Mouse (Mus musculus): ENCODE measurements around the gene S100g. TPM values are rescaled to one million over a fixed set of nuclear protein-coding genes. Genes with fewer than 3 reads are reported as not detected.

Gene S100g
- not detected in 2 replicates for total RNA-seq (2017)

DNA sequence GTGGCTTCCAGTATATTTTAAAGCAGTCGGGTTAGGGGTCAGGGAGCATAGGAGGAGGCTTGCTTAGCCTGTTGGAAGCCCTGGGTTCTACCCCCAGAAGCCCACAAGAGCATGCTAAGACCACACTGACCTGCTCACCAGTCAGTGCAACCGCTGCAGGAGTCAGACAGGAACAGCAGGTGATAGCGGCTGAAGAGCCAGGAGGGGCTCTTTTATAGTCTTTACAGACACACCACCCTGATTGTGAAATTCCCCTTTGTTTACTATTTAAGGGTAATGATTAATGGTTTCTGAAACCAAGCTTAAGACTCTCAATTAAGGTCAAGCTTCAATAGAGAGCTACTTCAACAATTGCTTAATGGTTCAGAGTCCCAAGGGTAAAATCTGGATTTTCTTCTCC is at the start of gene S100g:
S100g (minus strand) TSS at position 217 of the 400 bp plus-strand sequence.
- ATAC-seq (ENCODE audit: extremely low read depth, insufficient number of reproducible peaks, low FRiP score, poor library complexity, severe bottlenecking), result no peak

DNA sequence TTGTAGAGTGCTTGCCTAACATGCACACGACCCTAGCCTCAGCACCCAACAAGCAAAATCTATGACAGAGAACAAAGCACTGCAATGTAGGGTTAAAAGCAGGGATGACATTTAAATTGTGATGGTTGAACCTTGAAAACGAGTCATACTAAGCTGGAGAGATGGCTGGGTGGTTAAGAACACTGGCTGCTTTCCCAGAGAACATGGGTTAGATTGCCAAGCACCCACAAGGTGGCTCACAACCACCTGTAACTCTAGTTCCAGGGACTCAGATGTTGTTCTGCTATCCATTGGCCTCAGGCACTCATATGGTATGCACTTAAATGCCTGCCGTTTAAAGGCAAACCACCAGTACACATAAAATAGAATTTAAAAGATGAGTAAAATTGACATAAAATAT is 27.7 kb upstream of the S100g start:
- ATAC-seq (ENCODE audit: extremely low read depth, insufficient number of reproducible peaks, low FRiP score, poor library complexity, severe bottlenecking), result no peak

DNA sequence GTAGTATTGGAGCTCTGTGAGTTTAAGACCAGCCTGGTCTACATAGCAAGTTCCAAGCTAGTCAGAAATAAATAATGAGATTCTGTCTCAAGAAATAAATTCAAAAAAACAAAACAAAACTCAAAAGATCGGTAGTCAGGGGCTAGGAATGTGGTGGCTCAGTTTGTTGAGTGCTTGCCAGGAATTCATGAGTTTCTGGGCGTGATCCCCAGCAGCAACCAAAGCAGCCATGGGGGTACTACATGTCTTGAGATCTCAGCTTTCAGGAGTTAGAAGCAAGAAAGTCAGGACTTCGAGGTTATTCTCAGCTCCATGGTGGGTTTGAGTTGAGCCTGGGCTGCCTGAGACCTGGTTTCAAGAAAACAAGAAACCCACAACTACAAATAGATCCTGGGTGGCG is 27.0 kb upstream of the S100g start:
- ATAC-seq (ENCODE audit: extremely low read depth, insufficient number of reproducible peaks, low FRiP score, poor library complexity, severe bottlenecking), result no peak

DNA sequence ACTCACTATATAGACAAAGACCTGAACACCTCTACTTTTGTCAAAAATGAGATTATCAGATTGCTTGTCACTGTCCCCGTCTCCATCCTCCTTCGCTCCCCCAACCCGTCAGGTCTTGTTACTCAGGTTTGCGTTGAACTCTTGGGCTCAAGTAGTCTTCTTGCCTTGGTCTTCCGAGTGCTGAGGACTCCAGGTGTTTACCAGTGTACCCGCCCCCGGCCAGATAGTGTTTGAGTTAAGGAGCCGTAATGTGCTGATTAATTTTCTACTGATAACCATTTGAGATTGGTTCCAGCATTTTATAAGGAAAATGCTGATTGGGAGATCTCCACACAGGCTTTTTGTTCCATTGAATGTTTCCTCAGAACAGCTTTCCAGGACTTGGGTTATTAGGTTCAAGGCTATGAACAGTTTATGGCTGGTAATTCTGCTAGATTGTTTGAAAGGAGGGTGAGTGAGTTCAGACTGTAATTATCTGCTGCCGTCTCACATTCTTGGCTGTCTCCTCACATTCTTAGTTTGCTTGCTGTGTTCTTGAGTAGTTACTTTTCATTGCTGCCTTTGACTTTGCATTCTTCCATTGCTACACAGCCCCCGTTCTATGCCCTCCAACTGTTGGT is 22.6 kb upstream of the S100g start:
- no peak for ATAC-seq (ENCODE audit: extremely low read depth, insufficient number of reproducible peaks, low FRiP score, poor library complexity, severe bottlenecking)

DNA sequence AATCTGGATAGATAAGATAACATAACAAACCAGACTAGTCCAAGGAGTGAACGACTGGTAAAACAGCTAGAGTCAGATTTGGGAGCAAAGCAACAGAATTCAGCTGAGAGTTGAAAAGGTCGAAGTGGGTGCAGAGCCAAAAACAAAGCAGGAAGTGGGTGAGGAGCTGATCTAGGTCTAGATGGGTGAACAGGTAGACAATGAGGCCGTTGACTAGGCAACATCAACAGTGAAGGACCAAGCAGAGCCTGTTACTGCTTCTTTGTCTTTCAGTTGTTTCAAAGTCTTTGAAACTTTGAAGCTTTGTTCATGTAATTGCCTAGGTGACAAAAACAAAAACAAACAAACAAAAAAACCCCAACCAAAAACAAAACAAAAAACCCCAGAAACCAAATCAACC is 11.8 kb upstream of the S100g start:
- ATAC-seq (ENCODE audit: extremely low read depth, insufficient number of reproducible peaks, low FRiP score, poor library complexity, severe bottlenecking), result no peak

DNA sequence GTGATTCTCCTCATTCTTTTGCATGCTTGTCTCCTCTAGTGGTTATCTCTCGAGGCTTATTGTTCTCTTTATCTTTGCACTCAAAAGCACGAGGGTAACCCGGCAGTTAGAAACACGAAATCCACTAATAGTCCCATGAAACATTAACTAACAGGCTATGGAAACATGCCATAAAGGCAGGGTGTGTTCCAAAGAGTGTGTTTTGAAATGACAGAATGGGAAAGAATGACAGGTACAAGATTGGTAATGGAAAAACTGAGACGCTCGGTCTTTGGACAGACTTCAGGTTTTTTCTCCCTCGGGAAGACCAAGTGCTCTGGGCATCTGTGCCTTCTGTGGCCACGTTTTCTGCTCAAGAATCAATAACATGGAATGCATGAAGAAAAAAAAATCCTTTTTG is 3.1 kb upstream of the S100g start:
- no peak for ATAC-seq (ENCODE audit: extremely low read depth, insufficient number of reproducible peaks, low FRiP score, poor library complexity, severe bottlenecking)

DNA sequence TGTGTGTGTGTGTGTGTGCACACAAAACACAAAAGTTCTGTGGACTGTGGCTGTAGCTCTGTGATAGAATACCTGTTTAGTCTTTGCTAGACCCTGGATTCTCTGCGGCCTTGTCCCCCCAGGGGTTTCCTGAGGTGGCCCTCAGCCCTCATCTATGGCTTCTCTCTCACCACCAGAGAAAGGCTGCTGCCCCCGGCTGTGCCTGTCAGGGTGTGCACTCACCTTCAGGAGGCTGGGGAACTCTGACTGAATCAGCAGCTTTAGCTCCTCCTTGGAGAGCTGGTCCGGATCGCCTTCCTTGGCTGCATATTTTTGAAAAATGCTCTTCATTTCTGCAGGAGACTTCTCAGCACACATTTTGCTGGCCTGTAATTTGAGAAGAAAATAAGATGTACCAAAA is 559 bp downstream of the S100g start:
- no peak for ATAC-seq (ENCODE audit: extremely low read depth, insufficient number of reproducible peaks, low FRiP score, poor library complexity, severe bottlenecking)

DNA sequence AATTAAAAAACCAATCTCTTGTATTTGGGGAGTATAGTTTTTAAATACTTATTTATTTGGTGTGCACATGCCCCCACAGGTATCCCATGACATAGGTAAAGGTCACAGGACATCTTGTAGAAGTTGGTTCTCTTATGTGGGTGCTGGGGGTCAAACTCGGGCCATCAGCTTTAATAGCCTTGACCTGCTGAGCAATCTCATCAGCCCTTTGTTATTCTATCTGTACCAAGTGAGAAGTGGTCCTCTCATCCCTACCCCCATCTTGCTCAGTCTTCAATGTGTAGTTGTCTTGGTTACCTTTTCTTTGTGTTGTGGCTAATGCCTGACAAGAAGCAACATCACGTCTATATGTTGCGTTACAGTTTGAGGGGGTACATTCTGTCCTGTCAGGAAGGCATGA is 6.5 kb downstream of the S100g start:
- ATAC-seq (ENCODE audit: extremely low read depth, insufficient number of reproducible peaks, low FRiP score, poor library complexity, severe bottlenecking), result no peak

DNA sequence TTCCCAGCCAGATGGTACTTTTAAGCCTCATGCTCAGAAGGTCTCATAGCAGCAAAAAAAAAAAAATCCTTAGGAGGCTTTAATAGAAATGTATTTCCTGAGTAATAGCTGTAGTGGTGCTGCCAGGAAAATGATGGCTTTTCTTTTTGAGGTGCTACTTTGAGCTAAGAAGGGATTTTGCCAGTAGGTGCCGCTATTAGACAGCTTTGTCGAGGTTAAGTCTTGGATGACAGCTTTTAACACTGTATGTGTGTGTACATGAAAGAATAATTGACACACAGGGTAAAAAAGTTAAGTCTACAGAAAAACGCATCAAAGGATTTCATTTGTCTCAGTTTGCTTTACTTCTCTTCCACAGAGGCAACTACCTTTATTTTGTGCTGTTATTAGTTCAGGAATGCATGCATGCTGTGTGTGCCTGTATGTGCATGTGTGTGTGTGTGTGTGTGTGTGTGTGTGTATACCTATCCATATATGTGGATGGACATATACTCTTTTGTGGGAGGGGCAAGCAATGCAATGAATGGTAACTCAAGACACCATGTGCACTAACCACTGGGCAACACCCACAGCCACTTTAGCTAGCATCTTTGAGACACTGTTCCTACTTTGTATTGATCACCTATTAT is 14.5 kb downstream of the S100g start:
- no peak for ATAC-seq (ENCODE audit: extremely low read depth, insufficient number of reproducible peaks, low FRiP score, poor library complexity, severe bottlenecking)

DNA sequence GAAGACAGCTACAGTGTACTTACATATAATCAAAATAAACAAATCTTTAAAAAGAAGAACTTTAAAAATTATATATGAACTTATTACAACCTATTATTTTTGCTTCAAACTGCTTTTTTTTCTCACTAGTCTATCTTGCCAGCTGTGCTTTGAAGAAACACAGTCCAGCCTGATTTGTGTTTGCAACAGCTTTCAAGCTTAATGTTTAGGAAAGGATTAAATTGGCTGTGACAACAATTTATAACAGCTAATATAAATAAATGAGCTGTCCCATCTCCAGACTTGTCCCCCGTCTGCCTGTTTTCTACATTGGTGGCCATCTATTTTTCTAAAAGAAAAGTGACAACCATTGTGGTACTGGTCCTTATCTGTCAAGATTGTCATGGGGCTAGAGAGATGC is 22.4 kb downstream of the S100g start:
- no peak for ATAC-seq (ENCODE audit: extremely low read depth, insufficient number of reproducible peaks, low FRiP score, poor library complexity, severe bottlenecking)

DNA sequence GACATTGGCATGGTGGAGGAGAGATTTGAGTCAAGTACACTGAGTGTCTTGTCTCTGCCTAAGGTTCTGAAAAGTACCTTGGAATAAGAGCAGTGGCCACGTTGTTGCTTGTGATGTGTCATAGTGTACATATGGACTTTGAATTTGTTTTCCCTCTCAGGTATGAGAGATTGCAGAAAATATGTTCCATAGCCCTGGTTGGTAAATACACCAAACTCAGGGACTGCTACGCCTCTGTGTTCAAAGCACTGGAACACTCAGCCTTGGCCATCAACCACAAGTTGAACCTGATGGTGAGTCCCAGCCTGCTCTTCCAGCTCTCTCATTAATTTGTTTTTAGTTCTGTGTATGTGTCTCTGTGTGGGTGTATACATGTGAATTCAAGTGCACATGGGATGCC is 32.9 kb downstream of the S100g start:
- no peak for ATAC-seq (ENCODE audit: extremely low read depth, insufficient number of reproducible peaks, low FRiP score, poor library complexity, severe bottlenecking)

DNA sequence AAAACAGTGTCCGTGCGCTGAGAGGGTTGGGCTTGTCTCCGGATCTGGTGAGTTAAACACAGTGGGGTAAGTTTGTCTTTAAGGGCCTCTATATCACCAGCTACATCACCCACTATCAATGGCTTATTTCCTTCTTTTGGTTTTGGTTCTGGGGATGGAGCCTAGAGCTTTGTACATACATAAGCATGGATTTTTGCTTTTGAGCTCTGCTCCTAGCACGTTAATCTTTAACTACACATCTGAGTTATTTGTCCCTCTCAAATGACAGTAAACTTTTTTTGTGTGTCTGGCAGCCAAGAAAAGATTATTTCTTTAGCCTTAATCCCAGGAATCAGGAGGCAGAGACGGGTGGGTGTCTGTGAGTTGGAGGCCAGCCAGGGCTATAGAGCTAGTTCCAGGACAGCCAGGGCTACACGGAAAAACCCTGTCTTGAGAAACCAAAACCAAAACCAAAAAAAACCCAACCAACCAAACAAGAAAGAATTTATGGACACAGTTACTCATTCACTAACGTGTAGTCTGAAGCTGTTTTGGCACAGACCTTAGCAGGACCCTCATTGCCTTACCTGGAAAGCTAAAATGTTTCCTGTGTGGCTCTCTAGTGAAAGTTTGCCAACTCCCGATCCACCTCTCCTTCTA is 42.8 kb downstream of the S100g start:
- no peak for ATAC-seq (ENCODE audit: extremely low read depth, insufficient number of reproducible peaks, low FRiP score, poor library complexity, severe bottlenecking)

DNA sequence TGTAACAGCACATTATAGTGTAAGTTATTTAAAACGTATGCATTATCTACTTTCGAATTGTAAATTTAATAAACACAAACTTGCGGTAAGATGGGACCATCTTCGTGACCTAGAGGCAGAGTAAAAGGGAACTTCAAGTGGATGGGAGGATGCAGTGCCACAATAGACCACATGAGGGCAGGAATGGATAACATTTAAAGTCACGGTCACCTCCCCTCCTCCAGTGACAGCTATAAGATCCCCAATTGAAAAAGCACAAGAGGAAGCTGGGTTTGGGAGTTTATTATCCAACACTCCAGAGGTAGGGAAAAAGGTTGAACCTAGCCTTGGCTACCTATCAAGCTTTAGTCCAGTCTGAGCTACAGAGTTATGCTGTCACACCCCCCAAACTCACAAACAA is 48.7 kb downstream of the S100g start:
- ATAC-seq (ENCODE audit: extremely low read depth, insufficient number of reproducible peaks, low FRiP score, poor library complexity, severe bottlenecking), result peak; percentile 75

DNA sequence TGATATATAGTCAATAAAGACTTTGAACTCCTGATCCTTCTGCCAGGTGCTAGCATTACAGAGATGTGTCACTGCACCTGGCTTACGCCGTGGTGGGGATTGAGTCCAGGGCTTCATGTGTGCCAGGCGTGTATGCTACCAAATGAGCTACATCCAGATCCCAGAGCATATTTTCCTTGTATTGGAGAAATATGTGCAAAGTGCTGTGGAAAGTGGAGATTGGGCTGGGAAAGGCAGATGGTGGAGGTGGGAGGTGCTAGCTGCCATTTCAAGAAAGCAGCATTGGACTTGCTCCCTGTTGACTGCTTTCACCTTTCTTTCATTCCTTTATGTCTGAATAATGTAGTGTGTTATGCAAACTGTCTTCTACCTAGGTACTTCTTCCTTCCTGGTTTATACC is 50.7 kb downstream of the S100g start:
- no peak for ATAC-seq (ENCODE audit: extremely low read depth, insufficient number of reproducible peaks, low FRiP score, poor library complexity, severe bottlenecking)

Other genes with a start within 250 kb of the S100g start
- gene Rbbp7, start 204.2 kb downstream of the S100g start, total RNA-seq (2017), result 61.6 and 69.9 TPM in 2 replicates
- gene Txlng, start 135.1 kb downstream of the S100g start, total RNA-seq (2017), result 37.2 and 37.4 TPM in 2 replicates
- 66.9 and 75.7 TPM in 2 replicates for gene Syap1, start 76.2 kb downstream of the S100g start, total RNA-seq (2017)
- gene Ctps2, start 63.4 kb downstream of the S100g start, total RNA-seq (2017), result 118 and 165 TPM in 2 replicates